Mouse (Mus musculus): ENCODE data around the gene Mcam. TPM values are rescaled to one million over a fixed set of nuclear protein-coding genes. Genes with fewer than 3 reads are reported as not detected.

The Mcam gene
- polyA plus RNA-seq, 1 experiment = 18.7 TPM

DNA sequence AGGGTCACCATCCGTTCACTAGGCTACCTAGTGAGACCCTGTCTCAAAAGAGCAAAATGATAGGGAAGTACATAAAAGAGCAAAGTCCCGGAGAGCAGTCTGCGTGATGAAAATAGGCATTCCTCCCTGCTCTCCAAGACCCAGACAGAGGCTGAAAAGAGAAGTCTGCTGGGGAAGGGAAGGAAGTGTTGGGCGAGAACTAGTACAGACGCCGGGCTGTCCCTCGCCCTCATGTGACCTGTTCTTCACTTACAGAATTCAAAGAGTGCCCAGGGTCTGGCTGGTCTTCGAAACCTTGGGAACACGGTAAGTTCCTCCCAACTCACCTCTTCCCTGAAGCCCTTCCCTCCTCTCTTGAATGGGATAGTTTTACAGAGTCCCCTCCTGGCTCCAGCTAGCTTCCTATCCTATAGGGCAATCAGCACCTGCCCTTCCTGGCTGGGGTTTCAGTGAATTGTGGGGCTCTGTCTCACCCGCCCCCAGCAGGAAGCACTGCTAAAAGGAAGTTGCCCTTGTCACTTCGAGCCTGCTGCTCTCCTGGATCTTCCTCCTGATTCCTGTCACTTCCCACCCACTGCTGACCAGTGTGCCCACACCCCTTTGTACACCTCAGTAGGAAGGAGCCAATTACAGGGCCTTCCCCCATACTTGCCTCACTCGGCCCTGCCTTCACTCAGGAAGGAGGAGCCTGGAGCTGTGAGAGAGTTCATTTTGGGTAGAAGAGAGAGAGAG, 45.2 kb upstream of the Mcam start:
- Histone ChIP-seq H3K4me3 (ENCODE audit: control insufficient read depth, insufficient read depth, low read length) (no peak overlapping the region), H3K4me1 (replicated peaks; ENCODE audit: control insufficient read depth, insufficient read depth, low read length) (peaks cover 41% of the 10 kb centered on the region)

DNA sequence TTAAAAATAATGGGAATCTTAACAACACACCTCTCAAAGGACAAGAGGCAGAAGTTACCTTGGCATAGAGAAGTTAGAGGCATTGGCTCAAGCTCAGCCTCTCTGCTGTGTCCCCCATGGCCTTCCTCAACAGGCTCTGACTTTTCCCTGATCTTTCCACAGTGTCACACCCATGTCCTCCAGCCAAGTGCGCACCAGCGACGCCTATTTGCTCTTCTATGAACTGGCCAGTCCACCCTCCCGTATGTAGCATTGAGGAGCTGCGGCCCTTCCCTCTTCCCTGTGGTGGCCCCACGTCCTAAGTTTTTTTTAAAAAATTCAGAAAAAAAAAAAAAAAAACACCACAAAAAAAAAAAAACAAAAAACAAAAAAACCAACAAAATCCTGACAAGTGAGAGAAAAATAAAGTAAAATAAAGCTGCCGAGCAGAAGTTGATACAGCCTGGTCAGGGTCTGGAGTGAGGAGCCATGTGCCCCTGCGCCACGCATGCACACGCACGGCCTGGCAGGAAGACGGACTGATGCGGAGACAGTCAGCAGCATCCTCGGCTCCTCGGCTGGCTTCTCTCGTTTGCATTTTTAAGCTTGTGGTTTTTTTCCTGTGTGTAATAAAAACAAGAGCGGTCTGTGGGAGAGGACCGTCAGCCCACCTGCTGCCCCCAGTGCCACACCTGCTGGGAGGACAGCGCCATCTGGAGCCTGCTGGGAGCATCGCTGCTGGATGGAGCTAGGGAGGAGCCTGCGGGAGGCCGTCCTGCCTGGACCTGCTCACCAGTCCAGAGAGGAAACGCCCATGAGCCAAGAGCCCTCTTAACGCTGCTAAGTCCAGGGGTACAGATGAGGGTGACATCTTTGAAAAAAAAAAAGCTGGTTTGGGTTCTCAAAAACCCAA, 40.4 kb upstream of the Mcam start:
- no peak overlapping the region for H3K4me3 ChIP-seq (ENCODE audit: control insufficient read depth, insufficient read depth, low read length)
- peak; percentile 96 for TF ChIP-seq CTCF (IDR thresholded peaks at IDR 0.05; ENCODE audit: borderline replicate concordance, control insufficient read depth, extremely low read depth, insufficient read depth, low read length, poor library complexity)
- TF ChIP-seq POLR2A (IDR thresholded peaks at IDR 0.05; ENCODE audit: control insufficient read depth, extremely low read depth, insufficient read depth, low read length, poor library complexity) = no peak
- WGBS = 25% methylated on average over 24 of the region's 24 CpGs
- H3K36me3 ChIP-seq (ENCODE audit: control insufficient read depth, insufficient read depth, low read length) = no peaks in the 10 kb centered on the region
- H3K27me3 ChIP-seq (ENCODE audit: control insufficient read depth, insufficient read depth, low read length) = no peaks in the 10 kb centered on the region
- H3K4me1 ChIP-seq (replicated peaks; ENCODE audit: control insufficient read depth, insufficient read depth, low read length) = peaks cover 30% of the 10 kb centered on the region
- peak; percentile 89 for DNase-seq
- H3K27ac ChIP-seq (ENCODE audit: control insufficient read depth, insufficient read depth, low read length) = no peak overlapping the region

More for the DNA sequence above, 45.2 kb upstream of the Mcam start:
- DNase-seq = peak; percentile 50
- WGBS = 18% methylated on average over 12 of the region's 12 CpGs
- no peaks in the 10 kb centered on the region for H3K36me3 ChIP-seq (ENCODE audit: control insufficient read depth, insufficient read depth, low read length)
- peaks cover 3% of the 10 kb centered on the region; the same call in 1 of the 2 replicates for H3K27me3 ChIP-seq (ENCODE audit: control insufficient read depth, insufficient read depth, low read length)
- H3K27ac ChIP-seq (ENCODE audit: control insufficient read depth, insufficient read depth, low read length) = no peak overlapping the region; the same call in 1 of the 2 replicates
- TF ChIP-seq CTCF (IDR thresholded peaks at IDR 0.05; ENCODE audit: borderline replicate concordance, control insufficient read depth, extremely low read depth, insufficient read depth, low read length, poor library complexity) = no peak
- no peak for TF ChIP-seq POLR2A (IDR thresholded peaks at IDR 0.05; ENCODE audit: control insufficient read depth, extremely low read depth, insufficient read depth, low read length, poor library complexity)

DNA sequence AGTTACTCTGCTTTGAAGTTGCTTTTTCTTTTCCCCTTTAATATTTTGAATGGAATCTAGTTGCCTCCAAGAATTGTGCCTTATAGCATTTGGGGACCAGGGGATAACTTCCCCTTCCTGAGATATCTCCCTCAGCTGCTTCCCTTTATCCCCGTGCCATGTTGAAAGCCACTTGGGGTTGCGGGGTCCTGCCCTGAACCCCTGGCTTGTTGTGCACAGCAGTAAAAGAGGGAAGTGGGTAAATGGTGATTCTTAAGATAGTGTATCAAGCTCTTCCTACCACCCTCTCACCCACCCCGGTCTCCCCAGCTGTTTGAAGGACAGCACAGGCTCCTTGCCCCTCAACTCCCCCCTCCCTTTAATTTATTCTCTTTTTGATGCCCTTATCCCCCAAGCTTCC, 39.5 kb upstream of the Mcam start:
- Histone ChIP-seq H3K27ac (ENCODE audit: control insufficient read depth, insufficient read depth, low read length) (no peak overlapping the region), H3K36me3 (ENCODE audit: control insufficient read depth, insufficient read depth, low read length) (no peaks in the 10 kb centered on the region), H3K4me3 (ENCODE audit: control insufficient read depth, insufficient read depth, low read length) (no peak overlapping the region), H3K27me3 (ENCODE audit: control insufficient read depth, insufficient read depth, low read length) (no peaks in the 10 kb centered on the region), H3K4me1 (replicated peaks; ENCODE audit: control insufficient read depth, insufficient read depth, low read length) (peaks cover 21% of the 10 kb centered on the region)
- DNase-seq = no peak
- no peak for TF ChIP-seq CTCF (IDR thresholded peaks at IDR 0.05; ENCODE audit: borderline replicate concordance, control insufficient read depth, extremely low read depth, insufficient read depth, low read length, poor library complexity)
- no peak for TF ChIP-seq POLR2A (IDR thresholded peaks at IDR 0.05; ENCODE audit: control insufficient read depth, extremely low read depth, insufficient read depth, low read length, poor library complexity)
- 61% methylated on average over 3 of the region's 3 CpGs for WGBS

DNA sequence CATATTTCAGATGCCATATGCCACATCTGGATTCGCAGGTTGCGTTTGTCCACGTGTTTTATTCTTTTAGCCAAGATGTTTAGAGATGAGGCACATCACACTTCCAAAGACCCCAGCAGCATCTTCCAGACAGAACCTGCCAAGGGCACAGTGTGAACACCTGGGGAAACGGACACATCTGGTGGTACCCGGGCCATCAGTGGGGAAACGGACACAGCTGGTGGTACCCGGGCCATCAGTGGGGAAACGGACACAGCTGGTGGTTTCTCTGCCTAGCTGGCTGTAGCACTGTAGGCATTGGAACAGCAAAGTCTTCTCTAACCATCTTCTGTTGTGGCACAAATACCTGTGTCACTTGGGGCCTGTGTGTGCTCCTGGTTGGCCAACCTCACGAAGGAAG, 38.5 kb upstream of the Mcam start:
- Histone ChIP-seq H3K4me1 (replicated peaks; ENCODE audit: control insufficient read depth, insufficient read depth, low read length) (peaks cover 18% of the 10 kb centered on the region), H3K27ac (ENCODE audit: control insufficient read depth, insufficient read depth, low read length) (no peak overlapping the region), H3K4me3 (ENCODE audit: control insufficient read depth, insufficient read depth, low read length) (no peak overlapping the region), H3K36me3 (ENCODE audit: control insufficient read depth, insufficient read depth, low read length) (no peaks in the 10 kb centered on the region), H3K27me3 (ENCODE audit: control insufficient read depth, insufficient read depth, low read length) (no peaks in the 10 kb centered on the region)
- TF ChIP-seq CTCF (IDR thresholded peaks at IDR 0.05; ENCODE audit: borderline replicate concordance, control insufficient read depth, extremely low read depth, insufficient read depth, low read length, poor library complexity) (no peak), POLR2A (IDR thresholded peaks at IDR 0.05; ENCODE audit: control insufficient read depth, extremely low read depth, insufficient read depth, low read length, poor library complexity) (no peak)
- WGBS = 75% methylated on average over 9 of the region's 9 CpGs
- no peak for DNase-seq

DNA sequence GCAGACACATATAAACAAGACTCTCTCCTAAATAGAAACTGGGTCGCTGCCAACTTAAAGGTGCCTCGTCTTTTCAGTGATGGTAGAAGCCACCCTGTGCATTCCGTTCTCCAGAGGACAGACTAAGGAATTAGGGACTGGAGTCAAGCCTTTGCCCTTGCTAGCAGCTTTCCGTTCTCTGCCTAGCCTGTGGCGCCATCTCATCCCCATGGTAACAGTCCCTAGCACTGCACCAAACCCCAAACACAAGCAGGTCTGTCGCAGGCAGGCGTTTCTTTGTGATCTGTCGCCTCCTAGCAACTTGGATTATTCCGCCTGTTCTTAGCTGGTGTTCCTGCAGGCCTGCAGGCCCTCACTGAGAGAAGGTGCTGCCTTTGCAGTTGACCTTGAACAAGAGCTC, 37.7 kb upstream of the Mcam start:
- no peak for TF ChIP-seq CTCF (IDR thresholded peaks at IDR 0.05; ENCODE audit: borderline replicate concordance, control insufficient read depth, extremely low read depth, insufficient read depth, low read length, poor library complexity)
- no peak for TF ChIP-seq POLR2A (IDR thresholded peaks at IDR 0.05; ENCODE audit: control insufficient read depth, extremely low read depth, insufficient read depth, low read length, poor library complexity)
- no peak overlapping the region for H3K4me3 ChIP-seq (ENCODE audit: control insufficient read depth, insufficient read depth, low read length)
- 86% methylated on average over 9 of the region's 9 CpGs for WGBS
- no peak for DNase-seq
- H3K36me3 ChIP-seq (ENCODE audit: control insufficient read depth, insufficient read depth, low read length) = no peaks in the 10 kb centered on the region
- H3K27me3 ChIP-seq (ENCODE audit: control insufficient read depth, insufficient read depth, low read length) = no peaks in the 10 kb centered on the region
- H3K4me1 ChIP-seq (replicated peaks; ENCODE audit: control insufficient read depth, insufficient read depth, low read length) = peaks cover 18% of the 10 kb centered on the region
- no peak overlapping the region for H3K27ac ChIP-seq (ENCODE audit: control insufficient read depth, insufficient read depth, low read length)

DNA sequence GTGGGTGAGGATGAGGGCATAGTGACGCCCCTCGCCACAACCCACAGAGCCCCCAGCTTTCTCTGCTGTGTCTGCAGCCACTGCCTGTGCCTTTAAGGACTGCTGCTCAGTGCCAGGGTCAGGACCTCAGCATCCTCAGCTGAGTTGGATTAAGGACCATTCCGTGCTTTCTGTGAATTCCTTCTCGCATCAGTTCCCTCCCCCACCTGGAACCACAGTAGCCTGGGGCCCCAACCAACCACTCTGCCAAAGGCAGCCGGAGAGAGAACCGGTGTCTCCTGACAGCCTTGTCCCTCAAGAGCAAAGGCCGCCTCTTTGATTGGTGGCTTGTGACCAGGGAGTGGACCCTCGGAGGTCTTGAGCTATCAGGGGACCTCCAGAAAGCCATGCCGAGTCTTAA, 32.8 kb upstream of the Mcam start, which contains the start of gene Mfrp:
Gene Mfrp, plus strand, starts transcription at position 240 of the 400 bp plus-strand sequence.
- H3K27ac ChIP-seq (ENCODE audit: control insufficient read depth, insufficient read depth, low read length) = no peak within 1 kb of the TSS
- no peak for DNase-seq
- no peaks in the 10 kb centered on the region for H3K27me3 ChIP-seq (ENCODE audit: control insufficient read depth, insufficient read depth, low read length)
- H3K36me3 ChIP-seq (ENCODE audit: control insufficient read depth, insufficient read depth, low read length) = no peaks in the 10 kb centered on the region; the same call in 1 of the 2 replicates
- H3K4me3 ChIP-seq (ENCODE audit: control insufficient read depth, insufficient read depth, low read length) = no peak within 1 kb of the TSS
- H3K4me1 ChIP-seq (replicated peaks; ENCODE audit: control insufficient read depth, insufficient read depth, low read length) = peaks cover 3% of the 10 kb centered on the region; the same call in 1 of the 2 replicates
- TF ChIP-seq CTCF (IDR thresholded peaks at IDR 0.05; ENCODE audit: borderline replicate concordance, control insufficient read depth, extremely low read depth, insufficient read depth, low read length, poor library complexity) (no peak), POLR2A (IDR thresholded peaks at IDR 0.05; ENCODE audit: control insufficient read depth, extremely low read depth, insufficient read depth, low read length, poor library complexity) (no peak)
- 97% methylated on average over 9 of the region's 9 CpGs for WGBS
